ENCODE assay signal across 12 mouse cellular contexts in the genomic region with DNA sequence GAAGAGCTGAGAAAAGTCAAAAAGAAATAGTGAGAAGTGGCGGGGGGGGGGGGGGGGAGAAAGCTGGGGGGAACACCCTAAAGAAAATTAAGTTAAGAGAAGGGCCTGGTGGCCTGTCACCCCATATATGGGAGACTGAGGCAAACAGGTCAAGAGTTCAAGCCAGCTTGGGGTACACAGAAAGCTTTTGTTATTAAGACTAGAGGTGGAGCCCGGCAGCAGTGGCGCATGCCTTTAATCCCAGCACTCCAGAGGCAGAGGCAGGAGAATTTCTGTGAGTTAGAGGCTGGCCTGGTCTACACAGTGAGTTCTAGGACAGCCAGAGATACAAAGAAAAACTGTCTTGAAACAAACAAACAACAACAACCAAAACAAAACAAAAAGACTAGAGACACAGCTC. TPM values are rescaled to one million over a fixed set of nuclear protein-coding genes. Genes with fewer than 3 reads are reported as not detected.
DNase-seq lines count a peak whose midpoint lies in the region; ATAC-seq and TF ChIP-seq lines count a peak whose summit lies in the region.
"Had no signal": no experiment of that assay in that cellular context is flagged by ENCODE, and none has a peak within 500 bp of the region (broad histone marks: within the 10 kb centered on the region; RNA-seq: fewer than 3 reads in every experiment).

No protein-coding gene starts in this region.

- no peaks in the 10 kb centered on the region for H3K79me2 ChIP-seq in liver, adult 2 months (ENCODE audit: control insufficient read depth, insufficient read depth, low read length)

- no peak overlapping the region for H3K4me2 ChIP-seq in forebrain, embryonic 12.5 days
- H3K4me2 ChIP-seq in forebrain, embryonic 15.5 days (replicated peaks), result no peak overlapping the region
- 0 out of 2 replicates have a peak overlapping the region, but pooled peaks have one; percentile 9 for H3K4me2 ChIP-seq in heart, embryonic 15.5 days
- H3K4me2 ChIP-seq in liver, postnatal 0 days (ENCODE audit: low read depth, low read length), result peak overlapping the region; percentile 48
- H3K4me2 ChIP-seq: midbrain, embryonic 15.5 days had no signal

- no peak for TF ChIP-seq POLR2A in liver, adult 2 months (IDR thresholded peaks at IDR 0.05; ENCODE audit: extremely low read depth, insufficient read depth, low read length)

- H3K9me3 ChIP-seq in forebrain, embryonic 12.5 days, result no peaks in the 10 kb centered on the region
- no peaks in the 10 kb centered on the region for H3K9me3 ChIP-seq in forebrain, embryonic 15.5 days
- H3K9me3 ChIP-seq in heart, embryonic 15.5 days (replicated peaks), result no peaks in the 10 kb centered on the region
- H3K9me3 ChIP-seq in liver, postnatal 0 days (ENCODE audit: low read length), result no peaks in the 10 kb centered on the region
- H3K9me3 ChIP-seq: midbrain, embryonic 15.5 days had no signal

- WGBS in forebrain, embryonic 12.5 days, result 89% methylated on average over 2 of the region's 3 CpGs
- WGBS in forebrain, embryonic 15.5 days, result 97% methylated on average over 3 of the region's 3 CpGs
- WGBS in liver, adult 2 months, result 87% methylated on average over 3 of the region's 3 CpGs
- WGBS in heart, embryonic 15.5 days, result 90% methylated on average over 2 of the region's 3 CpGs
- WGBS in liver, postnatal 0 days (ENCODE audit: insufficient replicate concordance), result 81% methylated on average over 2 of the region's 3 CpGs

- H3K4me1 ChIP-seq in forebrain, embryonic 12.5 days, result peaks cover 13% of the 10 kb centered on the region
- H3K4me1 ChIP-seq in forebrain, embryonic 15.5 days, result peaks cover 19% of the 10 kb centered on the region
- peaks cover 19% of the 10 kb centered on the region for H3K4me1 ChIP-seq in liver, adult 2 months (ENCODE audit: control insufficient read depth, insufficient read depth, low read length)
- H3K4me1 ChIP-seq in heart, embryonic 15.5 days (replicated peaks), result peaks cover 40% of the 10 kb centered on the region
- H3K4me1 ChIP-seq in liver, postnatal 0 days (ENCODE audit: insufficient read depth), result peaks cover 45% of the 10 kb centered on the region

- no peaks in the 10 kb centered on the region for H3K27me3 ChIP-seq in forebrain, embryonic 12.5 days
- H3K27me3 ChIP-seq in forebrain, embryonic 15.5 days, result no peaks in the 10 kb centered on the region
- no peaks in the 10 kb centered on the region for H3K27me3 ChIP-seq in liver, adult 2 months (ENCODE audit: control insufficient read depth, insufficient read depth, low read length)
- no peaks in the 10 kb centered on the region for H3K27me3 ChIP-seq in heart, embryonic 15.5 days
- no peaks in the 10 kb centered on the region for H3K27me3 ChIP-seq in liver, postnatal 0 days (ENCODE audit: insufficient read depth, low read length)
- H3K27me3 ChIP-seq: midbrain, embryonic 15.5 days; Patski had no signal

- no peak overlapping the region for H3K9ac ChIP-seq in forebrain, embryonic 12.5 days
- H3K9ac ChIP-seq in forebrain, embryonic 15.5 days (replicated peaks), result no peak overlapping the region
- no peak overlapping the region for H3K9ac ChIP-seq in liver, adult 2 months (ENCODE audit: low read depth, low read length)
- H3K9ac ChIP-seq in heart, embryonic 15.5 days, result no peak overlapping the region
- H3K9ac ChIP-seq in liver, postnatal 0 days (replicated peaks), result no peak overlapping the region
- H3K9ac ChIP-seq: midbrain, embryonic 15.5 days had no signal

- H3K4me3 ChIP-seq in forebrain, embryonic 12.5 days (replicated peaks), result no peak overlapping the region
- no peak overlapping the region for H3K4me3 ChIP-seq in forebrain, embryonic 15.5 days
- H3K4me3 ChIP-seq in liver, adult 2 months (ENCODE audit: insufficient read depth, low read depth, low read length), result no peak overlapping the region
- H3K4me3 ChIP-seq in heart, embryonic 15.5 days, result no peak overlapping the region
- H3K4me3 ChIP-seq in liver, postnatal 0 days (ENCODE audit: low read depth, low read length), result no peak overlapping the region
- H3K4me3 ChIP-seq: midbrain, embryonic 15.5 days had no signal

- no peak for DNase-seq in liver, adult 2 months (ENCODE audit: extremely low read depth, low read depth, low spot score)
- DNase-seq in liver, result no peak
- no peak for DNase-seq in liver, postnatal 0 days
- DNase-seq in embryo, embryonic 11 days, result no peak
- DNase-seq in spleen, adult 18-20 months, result no peak

- peaks cover 14% of the 10 kb centered on the region for H3K36me3 ChIP-seq in forebrain, embryonic 12.5 days (replicated peaks)
- peaks cover 13% of the 10 kb centered on the region for H3K36me3 ChIP-seq in forebrain, embryonic 15.5 days
- peaks cover 14% of the 10 kb centered on the region for H3K36me3 ChIP-seq in liver, adult 2 months (ENCODE audit: control insufficient read depth, insufficient read depth, low read length)
- peaks cover 13% of the 10 kb centered on the region; the same call in 1 of the 2 replicates for H3K36me3 ChIP-seq in heart, embryonic 15.5 days
- H3K36me3 ChIP-seq in liver, postnatal 0 days (replicated peaks; ENCODE audit: insufficient read depth, low read length), result peaks cover 14% of the 10 kb centered on the region
- H3K36me3 ChIP-seq: midbrain, embryonic 15.5 days had no signal

- no peak for TF ChIP-seq CTCF in liver, adult 2 months (IDR thresholded peaks at IDR 0.05; ENCODE audit: low read depth, low read length)
- no peak for TF ChIP-seq CTCF in liver, postnatal 0 days (IDR thresholded peaks at IDR 0.05; ENCODE audit: low read depth)

- no peak for ATAC-seq in forebrain, embryonic 12.5 days (ENCODE audit: low FRiP score)
- no peak for ATAC-seq in forebrain, embryonic 15.5 days (replicated peaks)
- no peak for ATAC-seq in heart, embryonic 15.5 days (replicated peaks; ENCODE audit: insufficient number of reproducible peaks, insufficient read depth, low FRiP score, low read depth)
- ATAC-seq in liver, postnatal 0 days, result no peak
- ATAC-seq: midbrain, embryonic 15.5 days; Patski had no signal

- 0 out of 2 replicates have a peak overlapping the region, but pooled peaks have one; percentile 31 for H3K27ac ChIP-seq in forebrain, embryonic 12.5 days
- no peak overlapping the region for H3K27ac ChIP-seq in forebrain, embryonic 15.5 days (replicated peaks)
- H3K27ac ChIP-seq in liver, adult 2 months (replicated peaks; ENCODE audit: insufficient read depth, low read depth, low read length), result peak overlapping the region; percentile 33
- H3K27ac ChIP-seq in heart, embryonic 15.5 days, result peak overlapping the region; percentile 96
- H3K27ac ChIP-seq in liver, postnatal 0 days (ENCODE audit: low read depth), result peak overlapping the region; percentile 70
- H3K27ac ChIP-seq: midbrain, embryonic 15.5 days had no signal

- TF ChIP-seq EP300 in liver, postnatal 0 days (IDR thresholded peaks at IDR 0.05; ENCODE audit: low read depth), result no peak

RNA-seq across cellular contexts. Expression of a gene that starts 7.3 kb away (rescaled TPM):
- 40.4 and 40.8 TPM in 2 replicates for polyA plus RNA-seq in forebrain, embryonic 12.5 days (2016; fragmentation: Nextera tagmentation; extraction: Ambion mirVana)
- polyA plus RNA-seq in forebrain, embryonic 15.5 days (2015; fragmentation: Nextera tagmentation; extraction: Ambion mirVana), result 68.4 and 69.3 TPM in 2 replicates
- total RNA-seq in liver, adult 2 months (2014; rRNA removed), result 153 and 159 TPM in 2 replicates
- 51.0 and 74.3 TPM in 2 replicates for polyA plus RNA-seq in liver, adult 2 months (2012; rRNA removed)
- 206 and 208 TPM in 2 replicates for polyA plus RNA-seq in heart, embryonic 15.5 days (2015; fragmentation: Nextera tagmentation; extraction: Ambion mirVana)
- 65.3 and 72.4 TPM in 2 replicates for polyA plus RNA-seq in liver, postnatal 0 days (2015; fragmentation: Nextera tagmentation; extraction: Ambion mirVana)

RNA-seq across cellular contexts. Expression of a gene that starts 11.7 kb away (rescaled TPM):
- 1.3 and 1.7 TPM in 2 replicates for polyA plus RNA-seq in forebrain, embryonic 12.5 days (2016; fragmentation: Nextera tagmentation; extraction: Ambion mirVana)
- 0.92 and 2.0 TPM in 2 replicates for polyA plus RNA-seq in forebrain, embryonic 15.5 days (2015; fragmentation: Nextera tagmentation; extraction: Ambion mirVana)
- not detected in 2 replicates for total RNA-seq in liver, adult 2 months (2014; rRNA removed)
- polyA plus RNA-seq in liver, adult 2 months (2012; rRNA removed), result not detected in 2 replicates
- 1.3 and 1.6 TPM in 2 replicates for polyA plus RNA-seq in heart, embryonic 15.5 days (2015; fragmentation: Nextera tagmentation; extraction: Ambion mirVana)
- polyA plus RNA-seq in liver, postnatal 0 days (2015; fragmentation: Nextera tagmentation; extraction: Ambion mirVana), result not detected in 2 replicates
- polyA plus RNA-seq: brain, embryonic 14.5 days; large intestine, adult 2 months had no signal

RNA-seq across cellular contexts. Expression of a gene that starts 28.9 kb away (rescaled TPM):
- 40.1 and 40.7 TPM in 2 replicates for polyA plus RNA-seq in forebrain, embryonic 12.5 days (2016; fragmentation: Nextera tagmentation; extraction: Ambion mirVana)
- polyA plus RNA-seq in forebrain, embryonic 15.5 days (2015; fragmentation: Nextera tagmentation; extraction: Ambion mirVana), result 42.4 and 45.3 TPM in 2 replicates
- 5.7 and 8.2 TPM in 2 replicates for total RNA-seq in liver, adult 2 months (2014; rRNA removed)
- 7.0 and 7.7 TPM in 2 replicates for polyA plus RNA-seq in liver, adult 2 months (2012; rRNA removed)
- 34.8 and 38.3 TPM in 2 replicates for polyA plus RNA-seq in heart, embryonic 15.5 days (2015; fragmentation: Nextera tagmentation; extraction: Ambion mirVana)
- polyA plus RNA-seq in liver, postnatal 0 days (2015; fragmentation: Nextera tagmentation; extraction: Ambion mirVana), result 12.9 and 14.7 TPM in 2 replicates

RNA-seq across cellular contexts. Expression of a gene that starts 31.3 kb away (rescaled TPM):
- polyA plus RNA-seq in forebrain, embryonic 12.5 days (2016; fragmentation: Nextera tagmentation; extraction: Ambion mirVana), result 4.0 and 4.4 TPM in 2 replicates
- polyA plus RNA-seq in forebrain, embryonic 15.5 days (2015; fragmentation: Nextera tagmentation; extraction: Ambion mirVana), result 12.5 and 13.4 TPM in 2 replicates
- 0.07 TPM in 1 of 2 replicates, not detected in the other for total RNA-seq in liver, adult 2 months (2014; rRNA removed)
- polyA plus RNA-seq in liver, adult 2 months (2012; rRNA removed), result 0.05 and 0.07 TPM in 2 replicates
- 6.7 TPM in 2 replicates for polyA plus RNA-seq in heart, embryonic 15.5 days (2015; fragmentation: Nextera tagmentation; extraction: Ambion mirVana)
- polyA plus RNA-seq in liver, postnatal 0 days (2015; fragmentation: Nextera tagmentation; extraction: Ambion mirVana), result not detected in 2 replicates

RNA-seq across cellular contexts. Expression of a gene that starts 35.8 kb away (rescaled TPM):
- 5.8 and 6.2 TPM in 2 replicates for polyA plus RNA-seq in forebrain, embryonic 12.5 days (2016; fragmentation: Nextera tagmentation; extraction: Ambion mirVana)
- polyA plus RNA-seq in forebrain, embryonic 15.5 days (2015; fragmentation: Nextera tagmentation; extraction: Ambion mirVana), result 5.0 and 6.4 TPM in 2 replicates
- total RNA-seq in liver, adult 2 months (2014; rRNA removed), result 3.0 and 3.1 TPM in 2 replicates
- 2.5 and 3.3 TPM in 2 replicates for polyA plus RNA-seq in liver, adult 2 months (2012; rRNA removed)
- polyA plus RNA-seq in heart, embryonic 15.5 days (2015; fragmentation: Nextera tagmentation; extraction: Ambion mirVana), result 5.3 and 5.5 TPM in 2 replicates
- polyA plus RNA-seq in liver, postnatal 0 days (2015; fragmentation: Nextera tagmentation; extraction: Ambion mirVana), result 0.45 and 0.54 TPM in 2 replicates

Comparison
In these comparisons a context has a peak if more than half of its experiments do, and no peak if none do; other contexts are left out.
1. H3K4me2 ChIP-seq: peak in heart, embryonic 15.5 days (single experiment) and liver, postnatal 0 days (single experiment); none in forebrain, embryonic 12.5 days (single experiment) and forebrain, embryonic 15.5 days (single experiment).